Mouse (Mus musculus) hindbrain, embryonic 11.5 days (tissue): ENCODE results near the gene Tube1. TPM values are rescaled to one million over a fixed set of nuclear protein-coding genes. Genes with fewer than 3 reads are reported as not detected.
A peak's percentile ranks its signal among the peaks of the same experiment; 100 is the strongest.

Experiments
- ATAC-seq: fragments of 200-750 bp; cut with Nextera tagmentation; 2 replicates; pipeline ENCODE4 v1.8.0; 2017; ENCODE audit warnings: mild to moderate bottlenecking, moderate TSS enrichment, moderate library complexity; ENCODE audit not compliant: low FRiP score
- DNase-seq: peaks from one replicate; pipeline ENCODE4 v3.0.0-alpha.2; 2015; ENCODE audit warnings: low spot score
- H3K27ac ChIP-seq: fragments of 300-500 bp; sonication (generic); 2 replicates; pipeline ENCODE4 v1.5.1; 2014; ENCODE audit warnings: mild to moderate bottlenecking, low read depth, low read length
- H3K27me3 ChIP-seq: fragments of 300-500 bp; sonication (generic); 2 replicates; pipeline ENCODE4 v1.6.1; 2014; ENCODE audit warnings: mild to moderate bottlenecking, low read length, moderate library complexity, mixed read lengths; ENCODE audit not compliant: control insufficient read depth, insufficient read depth
- H3K36me3 ChIP-seq: fragments of 300-500 bp; sonication (generic); 2 replicates; pipeline ENCODE4 v1.6.1; 2014; ENCODE audit warnings: mild to moderate bottlenecking, low read length, moderate library complexity, mixed read lengths; ENCODE audit not compliant: control insufficient read depth, insufficient read depth
- H3K4me1 ChIP-seq: fragments of 300-500 bp; sonication (generic); replicated peaks from 2 replicates; pipeline ENCODE4 v1.6.1; 2014; ENCODE audit warnings: low read length, mixed read lengths; ENCODE audit not compliant: control insufficient read depth, insufficient read depth
- H3K4me2 ChIP-seq: fragments of 300-500 bp; sonication (generic); replicated peaks from 2 replicates; pipeline ENCODE4 v1.6.1; 2014; ENCODE audit warnings: mild to moderate bottlenecking, low read depth, low read length
- H3K4me3 ChIP-seq: fragments of 300-500 bp; sonication (generic); 2 replicates; pipeline ENCODE4 v1.5.1; 2014; ENCODE audit warnings: low read depth, low read length
- H3K9ac ChIP-seq: fragments of 300-500 bp; sonication (generic); 2 replicates; pipeline ENCODE4 v1.6.1; 2014; ENCODE audit warnings: low read depth, low read length
- H3K9me3 ChIP-seq: fragments of 300-500 bp; sonication (generic); 2 replicates; pipeline ENCODE4 v1.6.1; 2016; ENCODE audit warnings: low read length; ENCODE audit not compliant: control insufficient read depth
- WGBS: fragments of 180-500 bp; shearing (Covaris S2); extraction: QIAGEN DNeasy Blood & Tissue Kit; methylation state at CpG from one replicate; pipeline ENCODE4 v1.1.7; 2014; 5-methylcytosine and 5-hydroxymethylcytosine counted together
- polyA plus RNA-seq: library from polyadenylated mRNA; unstranded; fragments of >200 nt; fragmentation: Nextera tagmentation; extraction: Ambion mirVana; gene quantifications from 2 replicates; pipeline ENCODE4 v1.2.1, GENCODE M21; 2014

Gene Tube1
- polyA plus RNA-seq, 1 experiment from 2014 or later, result 22.7 TPM

DNA sequence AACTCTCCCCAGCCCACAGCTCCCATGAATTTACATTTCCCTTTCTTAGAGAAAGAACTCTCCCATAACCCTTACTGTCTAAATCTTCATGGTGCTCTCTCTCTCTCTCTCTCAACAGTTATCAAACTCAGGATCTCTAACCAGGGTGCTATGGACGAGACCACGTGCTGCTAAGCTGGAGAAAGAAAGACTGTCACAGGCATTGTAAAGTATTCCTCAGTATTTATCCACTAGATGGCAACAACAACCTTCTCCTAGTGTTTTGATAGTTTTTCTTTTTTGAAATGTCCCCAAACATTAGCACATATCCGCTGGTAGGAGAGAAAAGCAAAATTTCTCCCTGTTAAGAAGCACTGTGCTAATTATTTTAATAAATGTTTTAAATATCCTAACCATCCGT, 12.4 kb upstream of the Tube1 start:
- no peak overlapping the region for H3K4me2 ChIP-seq
- no peaks in the 10 kb centered on the region for H3K9me3 ChIP-seq
- H3K27ac ChIP-seq, result no peak overlapping the region
- WGBS, result 43% methylated on average over 4 of the region's 4 CpGs
- H3K4me3 ChIP-seq, result no peak overlapping the region
- DNase-seq (no peak), ATAC-seq (no peak)
- no peak overlapping the region for H3K9ac ChIP-seq
- H3K4me1 ChIP-seq, result no peaks in the 10 kb centered on the region
- H3K27me3 ChIP-seq, result no peaks in the 10 kb centered on the region
- H3K36me3 ChIP-seq, result no peaks in the 10 kb centered on the region

- H3K4me1 ChIP-seq, result no peaks in the 10 kb centered on the region
These were observed 4.0 kb downstream of the Tube1 start for GRCm38 (mm10) chr10:39137766-39138165.

GRCm38 (mm10) chr10:39138761-39139160, 5.0 kb downstream of the Tube1 start:
- H3K9ac ChIP-seq, result no peak overlapping the region
- H3K4me1 ChIP-seq, result no peaks in the 10 kb centered on the region
- no peaks in the 10 kb centered on the region for H3K36me3 ChIP-seq
- no peak overlapping the region for H3K4me2 ChIP-seq
- no peaks in the 10 kb centered on the region for H3K9me3 ChIP-seq
- H3K4me3 ChIP-seq, result no peak overlapping the region
- DNase-seq, result no peak
- no peak overlapping the region for H3K27ac ChIP-seq
- WGBS, result 88% methylated on average over 6 of the region's 6 CpGs
- no peak for ATAC-seq
- no peaks in the 10 kb centered on the region for H3K27me3 ChIP-seq

More at GRCm38 (mm10) chr10:39137766-39138165, 4.0 kb downstream of the Tube1 start:
- Histone ChIP-seq H3K36me3 (no peaks in the 10 kb centered on the region), H3K9me3 (no peaks in the 10 kb centered on the region), H3K4me2 (no peak overlapping the region), H3K4me3 (no peak overlapping the region), H3K27me3 (no peaks in the 10 kb centered on the region), H3K9ac (no peak overlapping the region), H3K27ac (no peak overlapping the region)
- WGBS, result 93% methylated on average over 3 of the region's 3 CpGs
- no peak for ATAC-seq
- DNase-seq, result no peak

- Histone ChIP-seq H3K9ac (no peak overlapping the region), H3K36me3 (0 out of 2 replicates have a peak, but pooled peaks cover 2% of the 10 kb centered on the region), H3K4me1 (no peaks in the 10 kb centered on the region), H3K9me3 (no peaks in the 10 kb centered on the region), H3K27ac (no peak overlapping the region), H3K4me2 (no peak overlapping the region), H3K4me3 (no peak overlapping the region), H3K27me3 (no peaks in the 10 kb centered on the region)
- peak; percentile 58 for DNase-seq
- ATAC-seq, result peak; percentile 78
- 46% methylated on average over 14 of the region's 14 CpGs for whole genome bisulfite sequencing
These were observed 7.1 kb downstream of the Tube1 start for GRCm38 (mm10) chr10:39140843-39141242.

- Histone ChIP-seq H3K27ac (no peak overlapping the region), H3K4me3 (no peak overlapping the region), H3K27me3 (no peaks in the 10 kb centered on the region), H3K9ac (no peak overlapping the region), H3K4me1 (no peaks in the 10 kb centered on the region), H3K4me2 (no peak overlapping the region), H3K9me3 (no peaks in the 10 kb centered on the region), H3K36me3 (0 out of 2 replicates have a peak, but pooled peaks cover 2% of the 10 kb centered on the region)
- no peak for DNase-seq
- WGBS, result 95% methylated on average over 2 of the region's 2 CpGs
- 0 out of 2 replicates have a peak, but pooled peaks have one; percentile 48 for ATAC-seq
These were observed 7.6 kb downstream of the Tube1 start for GRCm38 (mm10) chr10:39141401-39141800.

DNA sequence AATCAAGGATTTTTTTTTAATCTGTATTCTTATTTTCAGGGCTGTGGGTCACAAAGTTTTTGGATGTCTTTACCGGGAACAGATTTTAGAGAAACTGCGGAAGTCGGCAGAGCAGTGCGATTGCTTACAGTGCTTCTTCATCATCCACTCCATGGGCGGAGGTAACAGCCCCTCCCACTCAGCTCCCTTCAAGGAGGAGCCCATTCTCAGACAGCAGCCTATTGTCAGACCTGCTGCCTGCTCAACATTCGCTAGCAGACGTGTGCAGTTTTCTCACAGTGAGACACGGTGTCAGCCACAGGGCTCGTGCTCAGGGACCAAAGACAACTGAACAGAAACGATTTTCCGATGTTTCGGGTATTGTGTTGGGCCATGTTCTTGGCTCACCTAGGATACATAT, 8.4 kb downstream of the Tube1 start:
- 68% methylated on average over 12 of the region's 12 CpGs for WGBS
- no peaks in the 10 kb centered on the region for H3K9me3 ChIP-seq
- no peaks in the 10 kb centered on the region for H3K27me3 ChIP-seq
- ATAC-seq (peak; percentile 68; the same call in 1 of the 2 replicates), DNase-seq (peak; percentile 31)
- no peaks in the 10 kb centered on the region for H3K4me1 ChIP-seq
- no peak overlapping the region for H3K9ac ChIP-seq
- H3K4me3 ChIP-seq, result no peak overlapping the region
- 0 out of 2 replicates have a peak, but pooled peaks cover 2% of the 10 kb centered on the region for H3K36me3 ChIP-seq
- H3K27ac ChIP-seq, result no peak overlapping the region
- H3K4me2 ChIP-seq, result no peak overlapping the region

- Histone ChIP-seq H3K36me3 (no peaks in the 10 kb centered on the region), H3K4me2 (no peak overlapping the region), H3K27me3 (no peaks in the 10 kb centered on the region), H3K27ac (no peak overlapping the region), H3K4me1 (no peaks in the 10 kb centered on the region), H3K4me3 (no peak overlapping the region), H3K9me3 (no peaks in the 10 kb centered on the region), H3K9ac (no peak overlapping the region)
- DNase-seq (no peak), ATAC-seq (no peak)
- WGBS, result 91% methylated on average over 5 of the region's 5 CpGs
These were observed 22.9 kb downstream of the Tube1 start for GRCm38 (mm10) chr10:39156719-39157118.

GRCm38 (mm10) chr10:39157321-39157720, 23.5 kb downstream of the Tube1 start:
- ATAC-seq, result no peak
- DNase-seq, result no peak
- Histone ChIP-seq H3K9me3 (no peaks in the 10 kb centered on the region), H3K36me3 (no peaks in the 10 kb centered on the region), H3K4me2 (no peak overlapping the region), H3K4me3 (no peak overlapping the region), H3K27ac (no peak overlapping the region), H3K27me3 (no peaks in the 10 kb centered on the region), H3K4me1 (no peaks in the 10 kb centered on the region), H3K9ac (no peak overlapping the region)
- WGBS, result 85% methylated on average over 1 of the region's 1 CpGs

DNA sequence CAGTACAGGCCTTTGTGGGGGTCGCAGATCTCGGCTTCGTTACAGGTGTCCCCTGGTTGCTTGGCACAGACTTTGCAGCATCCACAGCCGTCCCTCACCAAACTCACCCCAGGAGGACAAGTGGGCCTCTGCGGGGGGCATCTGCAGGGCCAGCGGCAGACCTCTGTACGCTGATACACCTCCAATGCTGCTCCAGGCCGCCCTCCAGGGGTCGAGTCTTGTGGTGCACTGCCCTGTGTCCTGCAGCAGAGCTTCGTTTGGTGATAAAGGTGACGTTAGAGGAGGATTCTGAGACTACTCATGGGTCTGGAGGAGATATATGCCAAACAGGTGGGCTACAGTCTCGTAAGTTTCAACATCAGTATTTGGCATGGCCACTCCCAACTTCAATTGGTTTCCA, 24.5 kb downstream of the Tube1 start:
- Histone ChIP-seq H3K9ac (no peak overlapping the region), H3K4me1 (no peaks in the 10 kb centered on the region), H3K9me3 (no peaks in the 10 kb centered on the region), H3K27ac (no peak overlapping the region), H3K27me3 (no peaks in the 10 kb centered on the region), H3K4me2 (no peak overlapping the region), H3K4me3 (no peak overlapping the region), H3K36me3 (no peaks in the 10 kb centered on the region)
- no peak for DNase-seq
- WGBS, result 63% methylated on average over 12 of the region's 12 CpGs
- ATAC-seq, result no peak
